Mouse (Mus musculus) left cerebral cortex, adult 2 months (tissue): ENCODE results near the gene Prpf8. TPM values are rescaled to one million over a fixed set of nuclear protein-coding genes. Genes with fewer than 3 reads are reported as not detected.

Source experiments
- DNase-seq, 2 experiments: peaks; one replicate each; pipeline ENCODE4 v3.0.0; 2021 to 2022; ENCODE audit warnings: low spot score in 2 of 2, mixed read lengths in 1 of 2; ENCODE audit errors: extremely low spot score in 1 of 2
- H3K27ac ChIP-seq: fragments of 200-600 bp; 2 replicates; pipeline ENCODE4 v1.8.1; 2022
- H3K4me3 ChIP-seq: fragments of 200-600 bp; 2 replicates; pipeline ENCODE4 v1.8.1; 2022
- CTCF ChIP-seq: fragments of 200-600 bp; IDR thresholded peaks from 2 replicates; pipeline ENCODE4 v1.8.1; 2022; ENCODE audit warnings: antibody characterized with exemption, mild to moderate bottlenecking, moderate library complexity
- intact Hi-C: fragments of 180-260 bp; cut with DNase I; formaldehyde crosslinking; loops from one replicate; pipeline ENCODE4 v1.15.1; 2025
- total RNA-seq, 2 experiments: library from RNA; stranded (reverse); gene quantifications; 2 replicates each; pipeline ENCODE4 v1.2.3; 2021

Gene Prpf8
- total RNA-seq, 2 experiments from 2014 or later: 133 to 138 TPM

- intact Hi-C loops: no loop called here
- H3K4me3 ChIP-seq: no peak overlapping the region
- no peak overlapping the region for H3K27ac ChIP-seq
- no peak for TF ChIP-seq CTCF
- DNase-seq: no peak
Measured at GRCm38 (mm10) chr11:75468410-75468809, 18.2 kb upstream of the Prpf8 start.

GRCm38 (mm10) chr11:75469261-75469660, 17.4 kb upstream of the Prpf8 start:
- DNase-seq: no peak
- Histone ChIP-seq H3K4me3 (no peak overlapping the region), H3K27ac (no peak overlapping the region)
- intact Hi-C loops: no loop called here
- no peak for TF ChIP-seq CTCF

GRCm38 (mm10) chr11:75470675-75471074, 15.9 kb upstream of the Prpf8 start:
- DNase-seq: no peak
- intact Hi-C loops: no loop called here
- Histone ChIP-seq H3K4me3 (no peak overlapping the region), H3K27ac (no peak overlapping the region)
- no peak for TF ChIP-seq CTCF

- Histone ChIP-seq H3K27ac (no peak overlapping the region), H3K4me3 (no peak overlapping the region)
- intact Hi-C loops: no loop called here
- DNase-seq: no peak
- no peak for TF ChIP-seq CTCF
Measured at GRCm38 (mm10) chr11:75472469-75473081, 14.0 kb upstream of the Prpf8 start.

- no peak for TF ChIP-seq CTCF
Measured at GRCm38 (mm10) chr11:75473376-75473775, 13.2 kb upstream of the Prpf8 start.

GRCm38 (mm10) chr11:75486192-75486591, 424 bp upstream of the Prpf8 start:
- DNase-seq: no peak
- peak overlapping the region; percentile 75 for H3K4me3 ChIP-seq
- no peak for TF ChIP-seq CTCF
- no peak overlapping the region for H3K27ac ChIP-seq
- intact Hi-C loops: loop anchor here (2.0 kb wide), 1 partner anchor 21 kb away; no protein-coding TSS in a partner anchor

More at GRCm38 (mm10) chr11:75473376-75473775, 13.2 kb upstream of the Prpf8 start:
- intact Hi-C loops: no loop called here
- DNase-seq: no peak
- H3K4me3 ChIP-seq: no peak overlapping the region
- H3K27ac ChIP-seq: no peak overlapping the region

- H3K27ac ChIP-seq: peak overlapping the region; percentile 93
- intact Hi-C loops: loop anchor here (2.0 kb wide), 1 partner anchor 23 kb away; no protein-coding TSS in a partner anchor
- no peak for DNase-seq
- H3K4me3 ChIP-seq: peak overlapping the region; percentile 75
- TF ChIP-seq CTCF: no peak
Measured at GRCm38 (mm10) chr11:75487496-75487895, 880 bp downstream of the Prpf8 start.

- H3K27ac ChIP-seq: no peak overlapping the region
- intact Hi-C loops: no loop called here
Measured at GRCm38 (mm10) chr11:75494296-75495049, 7.9 kb downstream of the Prpf8 start.

GRCm38 (mm10) chr11:75498126-75498525, 11.5 kb downstream of the Prpf8 start:
- H3K4me3 ChIP-seq: no peak overlapping the region
- DNase-seq: no peak
- no peak for TF ChIP-seq CTCF
- no peak overlapping the region for H3K27ac ChIP-seq
- intact Hi-C loops: no loop called here

More at GRCm38 (mm10) chr11:75494296-75495049, 7.9 kb downstream of the Prpf8 start:
- no peak overlapping the region for H3K4me3 ChIP-seq
- DNase-seq: no peak
- TF ChIP-seq CTCF: no peak

- TF ChIP-seq CTCF: no peak
- intact Hi-C loops: no loop called here
- no peak for DNase-seq
- no peak overlapping the region for H3K4me3 ChIP-seq
- no peak overlapping the region for H3K27ac ChIP-seq
Measured at GRCm38 (mm10) chr11:75508162-75508561, 21.5 kb downstream of the Prpf8 start.

- no peak for DNase-seq
- no peak for TF ChIP-seq CTCF
- intact Hi-C loops: no loop called here
- Histone ChIP-seq H3K4me3 (no peak overlapping the region), H3K27ac (no peak overlapping the region)
Measured at GRCm38 (mm10) chr11:75508904-75509303, 22.3 kb downstream of the Prpf8 start.
